Mouse (Mus musculus): ENCODE data around the gene Olfr693.
"Not testable (repeated sequence)": the region's sequence is repeated elsewhere in the genome, so short reads cannot be mapped to it uniquely, and the experiment has no call there.

Olfr693 gene

GRCm38 (mm10) chr7:106680484-106680883 is at the start of gene Olfr693:
Olfr693 (minus strand) TSS chr7:106680584.
- in situ Hi-C loops (cut with MboI; ENCODE audit: low sequenced_read_pairs), result no loop called here

GRCm38 (mm10) chr7:106725654-106726053 is 45.3 kb upstream of the Olfr693 start:
- in situ Hi-C loops (cut with MboI; ENCODE audit: low sequenced_read_pairs), result not testable (repeated sequence)

- in situ Hi-C loops (cut with MboI; ENCODE audit: low sequenced_read_pairs), result no loop called here
Measured at GRCm38 (mm10) chr7:106716296-106716695, 35.9 kb upstream of the Olfr693 start, which contains the start of gene Olfr695. Olfr695 (minus strand) TSS chr7:106716396.

GRCm38 (mm10) chr7:106711463-106711862 is 31.1 kb upstream of the Olfr693 start:
- in situ Hi-C loops (cut with MboI; ENCODE audit: low sequenced_read_pairs), result no loop called here

GRCm38 (mm10) chr7:106707705-106708104 is 27.3 kb upstream of the Olfr693 start:
- in situ Hi-C loops (cut with MboI; ENCODE audit: low sequenced_read_pairs), result not testable (repeated sequence)

- in situ Hi-C loops (cut with MboI; ENCODE audit: low sequenced_read_pairs), result no loop called here
Measured at GRCm38 (mm10) chr7:106696891-106697290, 16.5 kb upstream of the Olfr693 start.

- in situ Hi-C loops (cut with MboI; ENCODE audit: low sequenced_read_pairs), result no loop called here
Measured at GRCm38 (mm10) chr7:106692976-106693375, 12.6 kb upstream of the Olfr693 start.

GRCm38 (mm10) chr7:106691714-106692113 is 11.3 kb upstream of the Olfr693 start, which contains the start of gene Olfr694:
Olfr694 (minus strand) TSS chr7:106691814.
- in situ Hi-C loops (cut with MboI; ENCODE audit: low sequenced_read_pairs), result no loop called here

GRCm38 (mm10) chr7:106685382-106685781 is 5.0 kb upstream of the Olfr693 start:
- in situ Hi-C loops (cut with MboI; ENCODE audit: low sequenced_read_pairs), result no loop called here

GRCm38 (mm10) chr7:106652344-106652652 is 28.1 kb downstream of the Olfr693 start:
- in situ Hi-C loops (cut with MboI; ENCODE audit: low sequenced_read_pairs), result no loop called here

GRCm38 (mm10) chr7:106651555-106652343 is 28.6 kb downstream of the Olfr693 start:
- in situ Hi-C loops (cut with MboI; ENCODE audit: low sequenced_read_pairs), result no loop called here

- in situ Hi-C loops (cut with MboI; ENCODE audit: low sequenced_read_pairs), result no loop called here
Measured at GRCm38 (mm10) chr7:106649774-106650173, 30.6 kb downstream of the Olfr693 start.

GRCm38 (mm10) chr7:106645261-106645660 is 35.1 kb downstream of the Olfr693 start:
- in situ Hi-C loops (cut with MboI; ENCODE audit: low sequenced_read_pairs), result no loop called here

GRCm38 (mm10) chr7:106644222-106644870 is 36.0 kb downstream of the Olfr693 start:
- in situ Hi-C loops (cut with MboI; ENCODE audit: low sequenced_read_pairs), result no loop called here

GRCm38 (mm10) chr7:106640839-106641238 is 39.5 kb downstream of the Olfr693 start:
- in situ Hi-C loops (cut with MboI; ENCODE audit: low sequenced_read_pairs), result no loop called here

- in situ Hi-C loops (cut with MboI; ENCODE audit: low sequenced_read_pairs), result no loop called here
Measured at GRCm38 (mm10) chr7:106635560-106635959, 44.8 kb downstream of the Olfr693 start.

Measured in CH12F3 (cell line).